Mouse (Mus musculus) testis, adult 2 months (tissue): ENCODE measurements around the gene Commd1. TPM values are rescaled to one million over a fixed set of nuclear protein-coding genes. Genes with fewer than 3 reads are reported as not detected.

Experiments
- H3K27ac ChIP-seq: fragments of 200-500 bp; 2 replicates; pipeline ENCODE4 v1.5.1; 2012; ENCODE audit warnings: low read depth, low read length; ENCODE audit not compliant: control insufficient read depth, insufficient read depth
- H3K27me3 ChIP-seq: fragments of 200-500 bp; 2 replicates; pipeline ENCODE4 v1.6.1; 2012; ENCODE audit warnings: mild to moderate bottlenecking, low read length, moderate library complexity; ENCODE audit not compliant: control insufficient read depth, insufficient read depth
- H3K36me3 ChIP-seq: fragments of 200-500 bp; 2 replicates; pipeline ENCODE4 v1.6.1; 2012; ENCODE audit warnings: mild to moderate bottlenecking, low read length; ENCODE audit not compliant: control insufficient read depth, insufficient read depth
- H3K4me1 ChIP-seq: fragments of 200-500 bp; 2 replicates; pipeline ENCODE4 v1.6.1; 2012; ENCODE audit warnings: low read length; ENCODE audit not compliant: control insufficient read depth, insufficient read depth
- H3K4me3 ChIP-seq: fragments of 200-500 bp; 2 replicates; pipeline ENCODE4 v1.5.1; 2012; ENCODE audit warnings: low read depth, mild to moderate bottlenecking, low read length, moderate library complexity, mixed read lengths; ENCODE audit not compliant: control insufficient read depth
- CTCF ChIP-seq: fragments of 200-500 bp; IDR thresholded peaks from 2 replicates; pipeline ENCODE4 v1.5.1; 2012; ENCODE audit warnings: low read depth, mild to moderate bottlenecking, inconsistent platforms, low read length, moderate library complexity; ENCODE audit not compliant: control insufficient read depth, insufficient read depth, insufficient replicate concordance
- POLR2A ChIP-seq: fragments of 200-500 bp; IDR thresholded peaks from 2 replicates; pipeline ENCODE4 v1.6.1; 2012; ENCODE audit warnings: low read depth, mild to moderate bottlenecking, inconsistent platforms, low read length, moderate library complexity; ENCODE audit not compliant: control insufficient read depth
- polyA plus RNA-seq: library from polyadenylated mRNA; depleted of rRNA; stranded (reverse); fragments of >200 nt; gene quantifications from 2 replicates; pipeline ENCODE4 v1.2.3, GENCODE M21; 2012; rRNA removed

Commd1 gene
- polyA plus RNA-seq, 1 experiment, result 82.8 TPM

- no peak overlapping the region for H3K27ac ChIP-seq
- H3K4me1 ChIP-seq, result peaks cover 3% of the 10 kb centered on the region; the same call in 1 of the 2 replicates
- no peaks in the 10 kb centered on the region for H3K36me3 ChIP-seq
- TF ChIP-seq CTCF (no peak), POLR2A (no peak)
- H3K27me3 ChIP-seq, result no peaks in the 10 kb centered on the region
- H3K4me3 ChIP-seq, result no peak overlapping the region
Observed at GRCm38 (mm10) chr11:22852510-22852909, 129.7 kb downstream of the Commd1 start.

- H3K4me3 ChIP-seq, result no peak overlapping the region
- TF ChIP-seq POLR2A, result no peak
- TF ChIP-seq CTCF, result no peak
- H3K27me3 ChIP-seq, result no peaks in the 10 kb centered on the region
- H3K36me3 ChIP-seq, result no peaks in the 10 kb centered on the region
- peaks cover 3% of the 10 kb centered on the region; the same call in 1 of the 2 replicates for H3K4me1 ChIP-seq
- H3K27ac ChIP-seq, result no peak overlapping the region
Observed at GRCm38 (mm10) chr11:22851416-22851815, 130.8 kb downstream of the Commd1 start.

GRCm38 (mm10) chr11:22850077-22850476, 132.1 kb downstream of the Commd1 start:
- Histone ChIP-seq H3K4me3 (no peak overlapping the region), H3K27me3 (no peaks in the 10 kb centered on the region), H3K27ac (peak overlapping the region; percentile 39; the same call in 1 of the 2 replicates), H3K4me1 (peaks cover 3% of the 10 kb centered on the region; the same call in 1 of the 2 replicates), H3K36me3 (no peaks in the 10 kb centered on the region)
- TF ChIP-seq CTCF, result no peak
- no peak for TF ChIP-seq POLR2A

GRCm38 (mm10) chr11:22848649-22849195, 133.5 kb downstream of the Commd1 start:
- TF ChIP-seq CTCF, result no peak
- TF ChIP-seq POLR2A, result no peak
- Histone ChIP-seq H3K4me1 (peaks cover 3% of the 10 kb centered on the region), H3K27ac (no peak overlapping the region), H3K36me3 (no peaks in the 10 kb centered on the region), H3K4me3 (no peak overlapping the region), H3K27me3 (no peaks in the 10 kb centered on the region)

GRCm38 (mm10) chr11:22847732-22848648, 134.2 kb downstream of the Commd1 start:
- no peak overlapping the region for H3K4me3 ChIP-seq
- H3K36me3 ChIP-seq, result no peaks in the 10 kb centered on the region
- no peak overlapping the region for H3K27ac ChIP-seq
- H3K4me1 ChIP-seq, result peaks cover 3% of the 10 kb centered on the region
- TF ChIP-seq CTCF (no peak), POLR2A (no peak)
- H3K27me3 ChIP-seq, result no peaks in the 10 kb centered on the region

GRCm38 (mm10) chr11:22846960-22847731, 135.0 kb downstream of the Commd1 start:
- Histone ChIP-seq H3K36me3 (no peaks in the 10 kb centered on the region), H3K4me1 (peaks cover 3% of the 10 kb centered on the region), H3K4me3 (no peak overlapping the region), H3K27me3 (no peaks in the 10 kb centered on the region), H3K27ac (no peak overlapping the region)
- TF ChIP-seq CTCF (no peak), POLR2A (no peak)

Other genes with a start within 250 kb of the Commd1 start
- 1.2 and 1.6 TPM in 2 replicates for gene B3gnt2, start 121.4 kb downstream of the Commd1 start, polyA plus RNA-seq
- 2.1 and 2.6 TPM in 2 replicates for gene Zrsr1, start 10.4 kb downstream of the Commd1 start, polyA plus RNA-seq
- 0.91 TPM in 1 of 2 replicates, not detected in the other for gene Gm28048, start 292 bp downstream of the Commd1 start, polyA plus RNA-seq
- gene Cct4, start 8.1 kb upstream of the Commd1 start, polyA plus RNA-seq, result 193 and 369 TPM in 2 replicates
- 75.4 and 75.9 TPM in 2 replicates for gene Fam161a, start 25.1 kb upstream of the Commd1 start, polyA plus RNA-seq